Mouse (Mus musculus) bone marrow macrophage, adult 2 months (primary cell): ENCODE results near the gene Mical3.

Experiments
- CTCF ChIP-seq: IDR thresholded peaks from 2 replicates; pipeline ENCODE4 v1.5.1; 2012; ENCODE audit warnings: low read depth, mild to moderate bottlenecking, low read length, moderate library complexity
- POLR2A ChIP-seq: IDR thresholded peaks from 2 replicates; pipeline ENCODE4 v1.6.1; 2012; ENCODE audit warnings: mild to moderate bottlenecking, low read depth, low read length, borderline replicate concordance

GRCm38 (mm10) chr6:121039286-121039685, 91.5 kb downstream of the Mical3 start:
- TF ChIP-seq CTCF: no peak
- TF ChIP-seq POLR2A: no peak
